Mouse (Mus musculus) olfactory bulb, adult 2 months (tissue): ENCODE data around the gene Sertad1. TPM values are rescaled to one million over a fixed set of nuclear protein-coding genes. Genes with fewer than 3 reads are reported as not detected.

Experiments
- H3K27ac ChIP-seq: fragments of 200-500 bp; 2 replicates; pipeline ENCODE4 v1.5.1; 2012; ENCODE audit warnings: low read depth, low read length; ENCODE audit not compliant: insufficient read depth
- H3K4me1 ChIP-seq: fragments of 200-500 bp; 2 replicates; pipeline ENCODE4 v1.6.1; 2012; ENCODE audit warnings: low read length; ENCODE audit not compliant: control insufficient read depth, insufficient read depth
- H3K4me3 ChIP-seq: fragments of 200-500 bp; 2 replicates; pipeline ENCODE4 v1.5.1; 2012; ENCODE audit warnings: mild to moderate bottlenecking, low read depth, low read length, moderate library complexity; ENCODE audit not compliant: insufficient read depth
- CTCF ChIP-seq: fragments of 200-500 bp; IDR thresholded peaks from 2 replicates; pipeline ENCODE4 v1.5.1; 2012; ENCODE audit warnings: low read depth, mild to moderate bottlenecking, low read length, moderate library complexity; ENCODE audit not compliant: insufficient read depth
- POLR2A ChIP-seq: fragments of 200-500 bp; IDR thresholded peaks from 2 replicates; pipeline ENCODE4 v1.6.1; 2012; ENCODE audit warnings: mild to moderate bottlenecking, low read depth, low read length, moderate library complexity; ENCODE audit not compliant: insufficient read depth
- WGBS: fragments of 180-500 bp; shearing (Covaris S2); methylation state at CpG from one replicate; pipeline ENCODE4 v1.1.7; 2018; 5-methylcytosine and 5-hydroxymethylcytosine counted together
- polyA plus RNA-seq: library from polyadenylated mRNA; stranded (reverse); fragments of >200 nt; gene quantifications from 2 replicates; pipeline ENCODE4 v1.2.4, GENCODE M21; 2012; ENCODE audit warnings: low replicate concordance; ENCODE audit not compliant: missing spikeins, insufficient read depth, insufficient read length

The Sertad1 gene
- polyA plus RNA-seq, 1 experiment = not detected

GRCm38 (mm10) chr7:27479750-27480149, 7.0 kb upstream of the Sertad1 start:
- no peak for TF ChIP-seq CTCF
- TF ChIP-seq POLR2A = no peak
- Histone ChIP-seq H3K4me1 (peaks cover 11% of the 10 kb centered on the region), H3K27ac (no peak overlapping the region), H3K4me3 (no peak overlapping the region)
- 81% methylated on average over 1 of the region's 1 CpGs for WGBS

GRCm38 (mm10) chr7:27480506-27480905, 6.2 kb upstream of the Sertad1 start:
- WGBS = 80% methylated on average over 3 of the region's 3 CpGs
- H3K4me3 ChIP-seq = no peak overlapping the region
- H3K27ac ChIP-seq = peak overlapping the region; percentile 51
- TF ChIP-seq POLR2A = no peak
- TF ChIP-seq CTCF = no peak
- peaks cover 11% of the 10 kb centered on the region for H3K4me1 ChIP-seq

- Histone ChIP-seq H3K27ac (peak overlapping the region; percentile 51), H3K4me3 (peak overlapping the region; percentile 41), H3K4me1 (peaks cover 11% of the 10 kb centered on the region)
- WGBS = 9% methylated on average over 11 of the region's 11 CpGs
- TF ChIP-seq POLR2A = no peak
- TF ChIP-seq CTCF = no peak
Measured at GRCm38 (mm10) chr7:27480927-27481626, 5.6 kb upstream of the Sertad1 start.

- TF ChIP-seq POLR2A = no peak
- no peak for TF ChIP-seq CTCF
- Histone ChIP-seq H3K4me3 (peak overlapping the region; percentile 41), H3K4me1 (peaks cover 11% of the 10 kb centered on the region), H3K27ac (no peak overlapping the region)
- WGBS = under 1% methylated on average over 11 of the region's 12 CpGs
Measured at GRCm38 (mm10) chr7:27481627-27481969, 5.1 kb upstream of the Sertad1 start.

- no peak overlapping the region for H3K27ac ChIP-seq
- H3K4me1 ChIP-seq = peaks cover 15% of the 10 kb centered on the region
- H3K4me3 ChIP-seq = no peak overlapping the region
- no peak for TF ChIP-seq POLR2A
- no peak for TF ChIP-seq CTCF
- 84% methylated on average over 4 of the region's 4 CpGs for WGBS
Measured at GRCm38 (mm10) chr7:27483860-27484259, 2.9 kb upstream of the Sertad1 start.

GRCm38 (mm10) chr7:27486102-27486769, 474 bp upstream of the Sertad1 start:
- peaks cover 23% of the 10 kb centered on the region; the same call in 1 of the 2 replicates for H3K4me1 ChIP-seq
- H3K27ac ChIP-seq = peak overlapping the region; percentile 41; the same call in 1 of the 2 replicates
- 6% methylated on average over 13 of the region's 13 CpGs for WGBS
- TF ChIP-seq CTCF (no peak), POLR2A (no peak)
- H3K4me3 ChIP-seq = peak overlapping the region; percentile 88

GRCm38 (mm10) chr7:27487740-27488268, 1.1 kb downstream of the Sertad1 start:
- Histone ChIP-seq H3K4me1 (peaks cover 18% of the 10 kb centered on the region; the same call in 1 of the 2 replicates), H3K27ac (peak overlapping the region; percentile 67), H3K4me3 (peak overlapping the region; percentile 88)
- WGBS = 2% methylated on average over 13 of the region's 13 CpGs
- TF ChIP-seq CTCF (no peak), POLR2A (no peak)

GRCm38 (mm10) chr7:27489270-27489869, 2.7 kb downstream of the Sertad1 start:
- TF ChIP-seq CTCF = no peak
- TF ChIP-seq POLR2A = no peak
- 89% methylated on average over 25 of the region's 25 CpGs for WGBS
- Histone ChIP-seq H3K27ac (no peak overlapping the region), H3K4me3 (no peak overlapping the region), H3K4me1 (peaks cover 18% of the 10 kb centered on the region; the same call in 1 of the 2 replicates)

- peaks cover 18% of the 10 kb centered on the region; the same call in 1 of the 2 replicates for H3K4me1 ChIP-seq
- H3K27ac ChIP-seq = no peak overlapping the region; the same call in 1 of the 2 replicates
- 28% methylated on average over 4 of the region's 4 CpGs for WGBS
- TF ChIP-seq CTCF (no peak), POLR2A (no peak)
- peak overlapping the region; percentile 51 for H3K4me3 ChIP-seq
Measured at GRCm38 (mm10) chr7:27490227-27490542, 3.5 kb downstream of the Sertad1 start.
